Mouse (Mus musculus) heart, adult 11 months (tissue): Measurements from ENCODE around the gene Rad23a.
A peak's percentile ranks its signal among the peaks of the same experiment; 100 is the strongest.

Source experiments
- DNase-seq: peaks from one replicate; pipeline ENCODE4 v3.0.0; 2022

Rad23a gene

GRCm38 (mm10) chr8:84813059-84813458 is 27.4 kb downstream of the Rad23a start:
- peak; percentile 97 for DNase-seq

- no peak for DNase-seq
Measured at GRCm38 (mm10) chr8:84811303-84811702, 29.2 kb downstream of the Rad23a start.

DNA sequence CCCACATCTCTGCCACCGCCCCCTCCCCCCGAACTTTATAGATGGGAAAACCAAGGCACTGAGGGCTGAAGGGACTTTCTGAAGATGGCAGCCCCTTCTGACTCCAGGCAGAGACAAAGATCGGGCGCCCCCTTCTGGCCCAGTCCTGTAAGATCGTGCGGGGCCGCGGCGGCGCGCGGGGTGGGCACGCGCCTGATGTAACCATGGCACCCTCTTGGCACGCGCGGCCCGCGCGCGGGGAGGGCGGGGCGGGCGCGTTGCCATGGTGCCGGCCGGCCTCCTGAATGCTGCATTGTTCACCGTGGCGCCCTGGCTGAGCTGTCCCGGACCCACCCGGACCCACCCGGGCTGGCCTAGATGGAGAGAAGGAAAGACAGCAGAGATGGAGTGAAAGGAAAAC is 29.6 kb downstream of the Rad23a start:
- DNase-seq, result peak; percentile 99

DNA sequence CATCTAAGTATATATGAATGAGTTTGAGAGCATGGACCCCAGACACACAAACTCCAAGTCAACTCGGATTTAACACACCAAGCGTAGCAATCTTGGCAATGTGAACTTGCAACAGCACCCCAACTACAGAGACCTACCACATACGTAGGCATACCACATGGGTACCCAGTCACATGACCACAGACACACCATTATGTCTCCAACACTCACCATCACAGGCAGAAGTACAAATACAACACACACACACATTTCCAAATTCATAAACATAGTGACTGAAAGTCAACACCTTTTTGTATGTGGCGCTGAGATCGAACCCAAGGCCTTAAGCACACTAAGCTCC is 30.6 kb downstream of the Rad23a start:
- DNase-seq, result no peak

DNA sequence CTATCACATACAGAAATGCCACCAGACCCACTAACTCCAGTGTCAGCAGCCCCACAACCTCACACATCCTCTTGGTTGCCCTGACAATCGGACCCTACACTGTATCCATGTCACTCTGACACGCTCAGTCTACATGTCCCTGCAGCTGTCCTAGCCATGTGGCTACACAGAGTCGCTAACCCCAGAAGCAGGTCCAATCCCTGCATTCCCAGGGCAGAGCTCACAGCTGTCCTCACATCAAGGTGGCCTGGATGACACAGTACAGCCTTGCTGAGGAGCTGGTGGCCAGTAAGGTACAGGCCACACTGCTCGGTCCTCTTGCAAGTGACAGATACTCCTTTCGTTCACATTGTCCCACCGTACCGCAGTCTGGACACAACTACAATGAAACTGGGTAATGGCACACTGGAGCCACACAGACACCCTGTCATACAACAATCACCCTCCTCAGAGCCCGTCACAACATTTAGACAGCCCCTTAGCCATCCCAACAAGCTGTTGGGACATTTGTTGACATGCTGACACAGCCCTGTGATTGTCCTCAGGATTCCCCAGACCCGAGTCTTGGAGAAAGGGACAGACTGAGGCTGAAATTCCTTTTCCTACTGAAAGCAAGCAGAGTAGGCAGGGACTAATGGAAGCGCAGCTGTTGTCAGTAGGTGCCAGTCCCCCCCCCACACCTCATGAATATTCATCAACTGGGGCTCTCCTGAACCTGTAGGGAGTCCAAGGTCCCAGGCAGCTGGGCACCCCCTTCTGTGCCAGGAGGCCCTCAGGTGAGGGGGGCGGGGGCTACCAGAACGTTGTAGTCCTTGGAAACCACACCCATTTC is 31.1 kb downstream of the Rad23a start:
- DNase-seq, result no peak

GRCm38 (mm10) chr8:84806031-84806430 is 34.4 kb downstream of the Rad23a start:
- DNase-seq, result no peak

DNA sequence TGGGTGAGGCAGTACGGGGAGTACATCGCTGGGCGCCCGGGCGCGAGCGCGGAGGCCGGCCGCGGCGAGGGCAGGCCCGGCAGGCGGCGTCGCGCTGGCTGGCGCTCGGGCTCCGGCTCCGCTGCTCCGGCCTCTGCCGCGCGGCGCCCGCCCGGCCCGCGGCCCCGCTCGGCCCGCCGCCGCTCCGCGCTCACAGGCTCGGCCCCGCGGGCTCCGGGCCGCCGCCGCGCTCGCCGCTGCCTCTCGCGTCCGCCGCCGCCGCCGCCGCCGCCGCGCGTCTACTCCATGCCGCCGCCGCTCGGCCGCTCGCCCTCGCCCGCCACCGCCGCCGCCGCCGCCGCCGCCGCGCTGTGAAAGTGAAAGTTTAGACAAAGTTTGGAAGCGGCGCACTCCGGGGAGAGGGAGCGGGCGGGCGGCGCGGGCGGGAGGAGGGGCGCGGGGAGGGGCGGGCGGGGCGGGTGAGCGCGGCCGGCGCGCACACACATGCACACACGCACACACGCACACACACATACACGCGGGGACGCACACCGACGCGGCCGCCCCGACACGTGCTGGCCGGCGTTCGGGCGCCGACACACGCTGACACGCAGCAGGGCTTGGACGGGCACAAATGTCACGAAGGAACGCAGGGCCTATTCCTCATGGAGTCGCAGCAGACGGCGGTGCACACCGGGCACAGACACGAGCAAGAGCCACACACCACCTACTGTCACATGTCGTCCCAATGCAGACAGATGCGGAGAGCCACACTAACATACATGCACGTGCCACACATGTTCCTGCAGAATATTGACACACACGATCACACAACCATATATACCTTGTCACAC is 40.2 kb downstream of the Rad23a start, which contains the start of gene Nfix:
Gene Nfix (minus strand): TSS at position 346 of the 833 bp plus-strand sequence.
- peak; percentile 98 for DNase-seq

- DNase-seq, result peak; percentile 97
Measured at GRCm38 (mm10) chr8:84799136-84799931, 41.1 kb downstream of the Rad23a start.

DNA sequence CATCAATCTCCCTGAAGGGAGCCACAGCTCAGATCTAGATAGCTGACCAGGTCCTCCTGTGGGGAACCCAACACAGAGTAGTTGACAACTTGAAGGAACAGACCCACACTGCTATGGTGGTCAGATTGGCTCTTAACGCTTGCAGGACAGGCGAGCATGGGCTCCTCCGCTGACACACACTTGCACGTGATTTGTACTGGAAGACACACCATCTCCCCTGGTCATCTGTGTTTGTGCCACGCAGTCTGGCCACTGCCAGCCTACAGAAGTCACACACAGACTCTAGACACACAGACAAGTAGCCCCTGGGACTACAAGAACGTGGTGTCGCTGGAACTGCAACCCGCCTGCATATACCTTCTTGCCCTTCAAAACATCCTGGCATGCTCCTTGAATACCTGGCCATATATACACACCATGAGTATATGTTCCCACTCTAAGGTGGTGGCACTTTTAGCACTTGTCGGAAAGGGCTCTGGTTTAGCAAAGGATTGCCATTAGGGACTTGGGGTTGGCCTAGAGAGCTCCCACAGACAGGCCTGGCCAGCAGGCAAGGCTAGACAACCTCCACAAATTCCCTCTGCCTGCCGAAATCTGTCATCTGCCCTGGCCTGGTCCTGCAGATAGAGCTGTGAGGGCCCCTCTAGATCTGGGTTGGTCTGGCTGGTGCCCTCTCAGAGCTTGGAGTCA is 41.9 kb downstream of the Rad23a start:
- DNase-seq, result no peak

DNA sequence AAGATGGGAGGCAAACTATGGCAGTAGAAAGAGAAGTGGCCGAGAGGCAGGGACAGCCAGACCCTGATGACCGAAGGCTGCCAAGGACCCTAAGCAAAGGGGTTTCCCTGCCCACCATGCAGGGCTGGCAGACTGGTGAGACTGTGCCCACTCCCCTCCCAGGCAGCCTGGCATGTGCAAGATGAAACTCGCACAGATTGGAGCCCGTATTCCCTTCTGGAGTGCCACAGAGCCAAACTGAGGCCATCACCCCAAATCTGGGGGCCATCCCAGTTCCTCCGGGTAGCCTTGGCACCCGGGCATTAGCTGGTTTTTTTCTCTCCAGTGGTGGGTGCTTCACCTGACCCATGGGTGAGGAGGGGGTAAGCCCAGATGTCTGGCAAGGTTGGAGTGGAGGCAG is 42.5 kb downstream of the Rad23a start:
- peak; percentile 94 for DNase-seq

GRCm38 (mm10) chr8:84797256-84797797 is 43.1 kb downstream of the Rad23a start:
- no peak for DNase-seq

DNA sequence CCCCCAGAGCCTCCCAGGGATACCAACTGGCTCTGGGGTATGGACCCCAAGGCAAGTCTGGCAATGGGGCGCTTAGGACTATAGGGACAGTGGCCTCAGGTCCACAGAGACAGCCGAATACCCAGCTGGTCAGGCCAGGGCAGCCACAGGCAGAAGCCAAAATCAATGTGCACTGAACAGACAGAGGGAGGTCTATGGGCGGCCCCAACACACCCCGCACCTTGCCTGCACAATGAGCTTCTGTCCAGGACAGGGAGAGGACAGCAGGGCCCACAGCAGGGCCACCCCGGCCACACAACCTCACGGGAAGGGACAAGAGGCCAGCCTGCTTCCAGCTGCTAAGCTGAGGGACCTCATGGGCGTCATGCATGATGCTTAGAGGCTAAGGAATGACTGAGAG is 46.0 kb downstream of the Rad23a start:
- DNase-seq, result peak; percentile 96

GRCm38 (mm10) chr8:84793791-84794485 is 46.5 kb downstream of the Rad23a start:
- DNase-seq, result peak; percentile 98

DNA sequence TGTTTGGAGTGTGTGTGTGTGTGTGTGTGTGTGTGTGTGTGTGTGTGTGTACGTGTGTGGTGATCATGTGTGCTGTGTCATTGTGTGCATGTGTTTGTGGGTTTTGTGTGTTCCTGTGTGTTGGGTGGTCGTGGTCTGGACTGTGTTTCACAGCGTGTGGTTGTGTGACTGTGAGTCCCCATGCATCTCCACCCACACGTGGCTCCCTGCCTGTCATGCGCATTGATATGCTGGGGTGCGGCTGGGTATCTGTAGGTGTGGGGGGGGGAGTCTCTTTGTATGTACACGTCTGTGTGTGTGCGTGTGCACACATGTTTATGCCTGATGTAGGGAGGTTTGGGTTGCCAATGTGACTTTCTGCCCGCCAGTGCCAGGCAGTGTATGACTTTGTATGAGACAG is 47.3 kb downstream of the Rad23a start:
- DNase-seq, result peak; percentile 94

GRCm38 (mm10) chr8:84792429-84792947 is 48.0 kb downstream of the Rad23a start:
- DNase-seq, result peak; percentile 94

- DNase-seq, result peak; percentile 93
Measured at GRCm38 (mm10) chr8:84790537-84790936, 49.9 kb downstream of the Rad23a start.

DNA sequence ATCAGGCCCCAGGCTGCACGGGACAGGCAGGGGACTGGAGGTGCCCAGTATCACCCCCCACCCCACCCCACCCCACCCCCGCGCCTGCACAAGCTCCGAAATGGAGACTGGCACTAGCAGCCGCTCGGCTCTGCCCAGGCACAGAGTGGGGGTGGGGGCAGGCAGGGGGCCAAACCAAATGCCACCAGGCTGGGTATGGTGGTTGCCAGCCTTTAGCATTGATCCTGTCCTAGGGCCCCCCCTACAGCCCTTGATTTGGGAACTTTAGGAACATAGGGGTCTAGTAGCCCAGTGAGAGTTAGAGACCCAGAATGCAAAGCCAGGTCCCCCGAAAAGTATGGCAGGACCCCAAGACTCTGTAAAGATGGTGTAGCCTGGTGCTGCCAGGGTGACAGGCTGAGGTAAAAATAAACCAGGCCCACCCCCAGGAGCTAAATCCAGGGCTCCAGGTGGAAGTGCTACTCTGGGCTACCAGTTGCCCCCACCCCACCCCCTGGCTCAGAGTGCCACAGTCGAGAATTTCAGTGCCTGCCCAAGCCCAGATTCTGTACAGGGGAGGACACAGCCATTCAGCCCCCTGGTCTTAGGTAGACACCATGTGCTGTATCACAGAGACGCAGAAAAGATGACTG is 50.5 kb downstream of the Rad23a start:
- peak; percentile 98 for DNase-seq

GRCm38 (mm10) chr8:84789345-84789744 is 51.1 kb downstream of the Rad23a start:
- peak; percentile 92 for DNase-seq

DNA sequence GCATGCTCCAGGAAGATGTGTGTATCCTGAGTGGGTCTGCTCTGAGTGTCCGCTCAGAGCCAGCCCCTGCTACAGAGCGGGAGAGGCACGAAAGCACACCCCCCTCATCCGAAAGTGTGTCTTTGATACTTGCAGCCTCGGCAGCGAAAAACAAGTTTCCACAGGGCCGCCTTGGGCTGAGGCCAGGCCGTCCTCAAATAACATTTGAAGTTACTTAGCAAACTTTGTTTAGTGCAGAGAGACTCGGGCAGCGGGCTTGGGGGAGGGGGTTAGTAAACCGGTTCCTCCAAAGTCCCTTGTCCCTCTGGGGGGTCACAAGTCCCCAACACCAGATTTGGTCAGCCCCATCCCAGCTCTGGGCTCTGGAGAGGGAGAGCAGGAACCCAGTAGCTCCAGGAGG is 51.6 kb downstream of the Rad23a start:
- peak; percentile 98 for DNase-seq

DNA sequence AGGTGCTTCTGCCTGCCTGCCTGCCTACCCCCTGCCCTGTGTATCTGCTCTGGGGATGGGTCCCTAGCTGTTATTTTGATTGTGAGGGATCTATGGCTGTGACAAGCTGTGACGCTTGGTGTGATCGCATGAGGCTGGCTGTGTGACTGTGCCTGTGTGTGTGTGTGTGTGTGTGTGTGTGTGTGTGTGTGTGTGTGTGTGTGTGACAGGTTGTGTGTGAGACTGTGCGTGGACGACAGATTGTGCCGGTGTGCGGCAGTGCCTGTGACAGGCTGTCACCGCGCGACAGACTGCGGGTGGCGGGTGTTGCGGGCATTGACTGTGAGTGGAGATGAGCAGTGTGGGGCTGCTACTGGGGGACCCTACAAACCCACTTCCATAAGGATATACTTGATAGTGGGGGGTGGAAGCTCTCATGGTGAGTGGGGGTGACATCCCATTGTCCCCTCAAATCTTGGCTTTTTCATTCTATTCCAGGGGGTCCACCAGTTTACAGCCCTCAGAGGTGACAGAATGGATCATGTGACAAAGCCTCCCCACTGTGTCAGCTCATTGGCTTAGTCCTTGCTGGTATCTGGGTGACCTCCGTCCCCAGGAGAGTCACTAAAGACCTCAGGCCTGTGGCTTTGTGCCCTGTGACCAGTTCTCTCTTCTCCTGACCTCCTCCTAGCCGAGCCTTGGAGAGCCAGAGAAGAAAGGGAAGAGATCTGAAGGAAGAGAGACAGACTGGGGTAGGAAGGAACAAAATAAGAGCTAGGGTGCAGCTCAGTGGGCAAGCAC is 52.8 kb downstream of the Rad23a start:
- DNase-seq, result peak; percentile 93
